Mouse (Mus musculus) layer of hippocampus, adult 11-12 months (tissue): ENCODE measurements around the gene Wdr48.

Source experiments
- DNase-seq: peaks from one replicate; pipeline ENCODE4 v3.0.0; 2022; ENCODE audit warnings: low spot score

Wdr48 gene

GRCm38 (mm10) chr9:119925120-119925657, 30.5 kb downstream of the Wdr48 start:
- no peak for DNase-seq

- DNase-seq: no peak
These were observed 31.1 kb downstream of the Wdr48 start for GRCm38 (mm10) chr9:119925729-119926128.

GRCm38 (mm10) chr9:119926497-119926896, 31.8 kb downstream of the Wdr48 start:
- DNase-seq: no peak

- DNase-seq: no peak
These were observed 37.7 kb downstream of the Wdr48 start for GRCm38 (mm10) chr9:119932358-119932757.

GRCm38 (mm10) chr9:119933675-119934074, 39.0 kb downstream of the Wdr48 start:
- DNase-seq: no peak

- DNase-seq: peak; percentile 94
These were observed 42.5 kb downstream of the Wdr48 start, which contains the start of the genes Gorasp1 and Ttc21a for GRCm38 (mm10) chr9:119937005-119937773. Gene Gorasp1 (minus strand): TSS chr9:119937565. Gene Ttc21a (plus strand): TSS chr9:119937606.

GRCm38 (mm10) chr9:119938496-119938895, 43.8 kb downstream of the Wdr48 start:
- no peak for DNase-seq

GRCm38 (mm10) chr9:119939646-119940045, 45.0 kb downstream of the Wdr48 start:
- no peak for DNase-seq

GRCm38 (mm10) chr9:119941407-119941806, 46.7 kb downstream of the Wdr48 start:
- DNase-seq: no peak

GRCm38 (mm10) chr9:119941861-119942260, 47.2 kb downstream of the Wdr48 start:
- DNase-seq: no peak

GRCm38 (mm10) chr9:119943326-119943725, 48.6 kb downstream of the Wdr48 start:
- no peak for DNase-seq

GRCm38 (mm10) chr9:119945173-119945900, 50.7 kb downstream of the Wdr48 start:
- no peak for DNase-seq

GRCm38 (mm10) chr9:119948804-119949203, 54.1 kb downstream of the Wdr48 start:
- DNase-seq: no peak

GRCm38 (mm10) chr9:119950434-119950833, 55.8 kb downstream of the Wdr48 start:
- DNase-seq: no peak

- DNase-seq: no peak
These were observed 56.7 kb downstream of the Wdr48 start for GRCm38 (mm10) chr9:119951388-119951787.

- DNase-seq: no peak
These were observed 64.2 kb downstream of the Wdr48 start for GRCm38 (mm10) chr9:119958835-119959234.

GRCm38 (mm10) chr9:119962216-119962615, 67.5 kb downstream of the Wdr48 start:
- DNase-seq: no peak

- DNase-seq: no peak
These were observed 68.4 kb downstream of the Wdr48 start for GRCm38 (mm10) chr9:119962987-119963667.

- DNase-seq: no peak
These were observed 69.5 kb downstream of the Wdr48 start for GRCm38 (mm10) chr9:119964206-119964605.

- no peak for DNase-seq
These were observed 70.5 kb downstream of the Wdr48 start for GRCm38 (mm10) chr9:119965186-119965585.

GRCm38 (mm10) chr9:119966221-119966910, 71.7 kb downstream of the Wdr48 start:
- DNase-seq: no peak

- DNase-seq: no peak
These were observed 75.1 kb downstream of the Wdr48 start for GRCm38 (mm10) chr9:119969811-119970210.
